Mouse (Mus musculus): Measurements from ENCODE around the gene Gja3.
"Not testable (repeated sequence)": the region's sequence is repeated elsewhere in the genome, so short reads cannot be mapped to it uniquely, and the experiment has no call there.

The Gja3 gene

GRCm38 (mm10) chr14:57034135-57034534 lies 23.8 kb downstream of the Gja3 start:
- DNase-seq (ENCODE audit: low spot score) = no peak

- DNase-seq (ENCODE audit: low spot score) = no peak
Measured at GRCm38 (mm10) chr14:57032850-57033249, 25.1 kb downstream of the Gja3 start.

- no peak for DNase-seq (ENCODE audit: low spot score)
Measured at GRCm38 (mm10) chr14:57018436-57018835, 39.5 kb downstream of the Gja3 start.

GRCm38 (mm10) chr14:57016806-57017205 lies 41.1 kb downstream of the Gja3 start:
- DNase-seq (ENCODE audit: low spot score) = not testable (repeated sequence)

GRCm38 (mm10) chr14:56988621-56989020 lies 69.3 kb downstream of the Gja3 start:
- DNase-seq (ENCODE audit: low spot score) = no peak

Measured in c-Kit-positive CD71-positive TER-119-positive erythroid progenitor cells, embryonic 14.5 days (primary cell).